Mouse (Mus musculus): ENCODE data around the gene Gas7.
A peak's percentile ranks its signal among the peaks of the same experiment; 100 is the strongest.

Gene Gas7

DNA sequence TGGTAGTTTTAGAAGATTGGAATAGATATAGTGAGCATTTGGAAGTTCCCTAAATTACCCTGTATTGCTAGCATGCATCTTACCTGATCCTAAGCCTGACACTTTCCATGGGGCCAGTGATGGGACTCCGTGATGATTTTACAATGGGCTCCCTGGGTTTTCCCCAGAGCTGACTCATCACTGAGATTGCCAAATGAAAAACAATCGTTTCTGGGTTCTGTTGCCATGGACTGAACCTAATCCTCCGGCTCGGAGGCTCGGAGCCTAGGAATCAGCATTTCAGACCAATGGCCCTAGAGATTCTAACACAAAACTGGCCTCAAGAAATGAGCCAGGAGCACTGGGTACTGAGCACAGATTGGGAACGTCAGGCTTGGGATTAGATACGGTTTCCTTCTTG lies 167.1 kb downstream of the Gas7 start:
- no peak for DNase-seq (ENCODE audit: low read depth, low spot score)

DNA sequence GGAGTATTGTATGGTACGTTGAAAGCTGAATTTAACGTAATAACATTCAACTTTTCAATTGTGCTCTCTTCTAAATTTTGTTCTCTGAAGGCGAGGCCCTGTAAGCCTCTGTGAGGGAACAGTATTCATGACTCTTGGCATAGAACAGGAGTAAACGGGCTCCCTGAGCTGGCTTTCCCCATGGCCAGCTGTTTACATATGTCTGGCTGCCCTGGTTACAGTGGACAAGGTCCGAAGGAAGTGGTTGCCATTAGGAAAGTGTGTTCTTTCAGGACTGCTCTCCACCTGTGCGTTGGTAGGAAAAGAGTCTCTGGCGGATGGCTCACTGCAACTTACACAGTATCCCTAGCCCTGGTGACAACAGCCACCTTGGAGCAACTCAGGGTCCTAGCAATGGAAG lies 171.9 kb downstream of the Gas7 start:
- DNase-seq (ENCODE audit: low read depth, low spot score): no peak

DNA sequence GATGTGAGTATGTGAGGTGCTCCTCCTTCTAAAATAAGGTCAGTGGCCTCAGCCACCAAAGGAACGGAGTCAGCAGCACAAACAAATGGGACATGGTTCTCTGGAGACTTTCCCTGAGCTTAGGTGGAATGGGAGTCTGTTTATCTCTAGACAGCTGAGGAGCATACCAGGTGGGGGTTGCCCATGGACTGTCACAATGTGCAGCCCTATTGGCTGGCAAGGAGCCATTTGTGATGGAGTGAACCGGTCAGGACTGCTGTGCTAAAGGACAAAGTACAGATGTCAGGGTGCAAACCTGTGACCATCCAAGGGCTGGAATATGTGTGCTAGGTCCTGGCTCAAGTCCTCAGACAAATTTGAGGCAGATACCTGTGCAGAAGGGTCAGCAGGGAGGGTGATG lies 173.3 kb downstream of the Gas7 start:
- no peak for DNase-seq (ENCODE audit: low read depth, low spot score)

DNA sequence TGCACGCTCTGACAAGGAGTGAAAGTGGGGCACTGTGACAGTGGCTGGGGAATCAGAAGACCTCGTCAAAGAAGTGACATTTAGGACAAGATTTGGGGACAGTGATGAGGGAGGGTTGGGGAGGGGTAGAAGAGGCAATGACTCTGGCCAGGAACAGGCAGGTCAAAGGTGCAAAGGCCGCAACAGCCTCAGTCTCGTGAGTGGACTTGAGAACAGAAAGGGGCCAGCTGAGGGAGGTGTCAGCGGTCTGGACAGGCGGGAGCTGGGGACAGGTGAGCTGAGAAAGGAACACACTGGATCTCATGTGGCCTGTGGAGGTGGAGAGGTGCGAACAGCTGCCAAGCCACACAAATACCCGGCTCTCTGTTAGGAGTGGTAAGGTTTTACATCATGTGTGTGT lies 177.7 kb downstream of the Gas7 start:
- DNase-seq (ENCODE audit: low read depth, low spot score): no peak

DNA sequence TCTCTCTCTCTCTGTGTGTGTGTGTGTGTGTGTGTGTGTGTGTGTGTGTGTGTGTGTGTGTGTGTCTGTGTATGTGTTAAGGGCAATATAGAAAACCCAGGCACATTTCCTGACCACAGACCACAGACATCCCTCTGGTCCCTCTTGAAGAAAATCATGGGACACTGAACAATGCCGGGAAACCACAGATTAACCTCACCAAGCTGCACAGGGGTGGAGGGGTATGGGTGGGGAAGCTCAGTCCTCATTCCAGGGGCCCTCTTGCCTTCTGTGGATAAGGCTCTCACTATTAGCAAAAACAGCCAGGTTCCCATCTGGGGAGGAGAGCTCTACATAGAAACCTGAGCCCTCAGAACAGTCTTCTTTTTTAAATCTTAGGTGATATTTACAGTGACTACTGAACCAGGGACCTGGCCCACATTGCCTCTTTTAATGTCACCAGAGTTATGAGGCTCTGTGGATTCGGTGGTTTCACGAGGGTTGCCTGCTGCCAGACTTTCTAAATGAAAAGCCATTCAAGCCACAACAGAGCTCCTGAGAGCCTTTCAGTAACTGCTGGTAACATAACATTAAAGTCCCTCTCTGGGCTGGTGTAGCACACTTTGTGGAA lies 178.5 kb downstream of the Gas7 start:
- DNase-seq (ENCODE audit: low read depth, low spot score): no peak

DNA sequence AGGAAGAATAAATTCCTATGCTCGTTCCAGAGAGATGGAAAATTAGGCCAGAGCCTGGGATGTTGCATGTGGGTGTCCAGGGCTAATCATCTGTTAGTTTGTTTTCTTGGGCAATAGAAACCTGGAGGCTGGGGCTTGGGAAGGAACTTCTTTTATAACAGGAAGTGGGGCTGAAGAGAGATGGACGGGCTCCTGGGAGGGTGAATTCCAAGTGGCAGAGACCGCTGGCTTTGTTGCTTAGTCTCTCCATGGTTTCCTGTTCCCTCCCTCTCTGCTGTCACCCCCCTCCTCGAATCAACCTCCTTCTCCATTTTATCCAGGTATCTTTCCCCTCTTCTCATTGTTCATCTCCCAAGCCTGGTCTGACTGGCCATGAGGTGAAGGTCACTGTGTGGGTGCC lies 181.0 kb downstream of the Gas7 start:
- no peak for DNase-seq (ENCODE audit: low read depth, low spot score)

DNA sequence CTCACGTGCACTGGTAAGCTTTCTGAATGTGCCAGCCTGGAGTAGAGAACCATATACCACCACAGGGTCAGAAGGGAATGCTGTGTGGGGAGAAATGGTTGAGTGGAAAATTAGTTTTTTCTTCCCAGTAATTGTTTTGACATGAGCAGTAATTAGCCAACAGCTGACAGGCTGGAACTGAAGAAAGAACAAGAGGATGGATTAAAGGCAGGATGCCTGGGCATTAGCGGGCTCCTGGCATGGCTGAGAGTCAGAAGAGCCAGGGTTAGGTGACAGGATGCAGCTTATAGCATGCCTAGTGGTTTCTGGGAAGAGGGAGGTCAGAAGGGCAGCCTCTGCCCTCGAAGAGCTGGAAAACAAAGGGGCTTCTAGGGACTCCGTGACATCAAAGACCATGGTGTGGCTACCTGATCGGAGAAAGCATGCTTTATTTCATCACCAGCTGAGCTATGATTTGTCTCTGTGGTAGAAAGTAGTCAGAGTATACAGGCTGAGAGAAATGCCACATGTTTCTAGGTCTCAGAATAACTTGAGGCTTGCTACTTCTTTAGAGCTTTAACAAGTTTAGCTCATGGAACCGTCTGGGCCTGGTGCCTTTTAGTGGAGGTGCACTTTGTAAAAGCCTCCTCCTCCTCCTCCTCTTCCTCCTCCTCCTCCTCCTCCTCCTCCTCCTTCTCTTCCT lies 181.8 kb downstream of the Gas7 start:
- DNase-seq (ENCODE audit: low read depth, low spot score): no peak

DNA sequence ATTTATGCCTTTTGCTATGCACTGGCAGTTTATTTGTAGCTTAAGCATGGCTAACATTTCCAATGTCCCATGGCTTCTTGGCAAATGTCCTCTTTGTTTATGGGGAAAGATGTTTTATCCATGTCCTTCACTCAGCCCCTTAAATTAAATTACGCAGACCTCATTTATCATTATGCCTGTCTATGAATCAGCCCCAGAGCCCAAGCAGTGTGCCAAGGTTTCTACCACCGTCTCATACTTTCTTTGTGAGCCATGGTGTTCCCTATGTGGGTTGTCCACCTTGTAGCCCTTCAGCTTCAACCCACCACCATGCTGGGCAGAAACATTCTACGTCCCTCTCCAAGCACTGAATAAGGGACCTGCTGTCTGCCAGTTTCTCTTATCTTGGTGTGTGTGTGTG lies 183.2 kb downstream of the Gas7 start:
- no peak for DNase-seq (ENCODE audit: low read depth, low spot score)

DNA sequence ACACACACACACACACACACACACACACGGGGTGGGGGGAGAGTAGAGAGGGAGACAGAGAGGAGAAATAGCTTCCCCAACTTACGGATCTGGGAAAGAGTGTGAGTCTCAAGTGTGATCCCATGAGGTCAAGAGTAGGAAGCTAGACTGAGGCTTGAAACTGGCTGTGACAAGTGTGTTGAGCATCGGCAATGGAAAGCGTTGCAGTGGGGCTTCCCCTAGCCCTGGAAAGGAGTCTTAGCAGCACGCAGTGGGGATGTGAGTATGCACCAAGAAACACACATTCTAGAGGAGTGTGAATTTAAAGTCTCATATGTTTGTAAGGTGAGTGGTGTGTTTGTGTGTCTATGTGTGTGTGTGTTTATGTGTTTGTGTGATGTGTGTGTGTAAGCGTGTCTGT lies 185.1 kb downstream of the Gas7 start:
- no peak for DNase-seq (ENCODE audit: low read depth, low spot score)

DNA sequence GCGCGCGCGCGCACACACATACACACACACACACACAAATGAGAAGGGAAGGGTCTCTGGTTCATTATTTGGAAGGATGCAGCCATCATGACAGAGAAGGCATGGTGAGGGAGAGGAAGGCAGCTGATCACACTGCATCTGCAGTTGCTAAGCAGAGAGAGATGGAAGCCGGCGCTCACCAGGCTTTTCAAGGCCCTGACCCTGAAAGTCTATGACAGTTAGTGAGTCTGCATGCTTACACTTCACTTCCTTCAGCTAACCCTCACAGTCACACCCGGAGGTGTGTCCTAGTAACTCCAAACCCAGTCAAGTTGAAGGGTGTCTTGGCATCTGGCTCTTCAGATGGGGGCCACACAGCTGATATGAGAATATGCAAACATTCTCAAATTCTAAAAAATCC lies 187.2 kb downstream of the Gas7 start:
- DNase-seq (ENCODE audit: low read depth, low spot score): no peak

DNA sequence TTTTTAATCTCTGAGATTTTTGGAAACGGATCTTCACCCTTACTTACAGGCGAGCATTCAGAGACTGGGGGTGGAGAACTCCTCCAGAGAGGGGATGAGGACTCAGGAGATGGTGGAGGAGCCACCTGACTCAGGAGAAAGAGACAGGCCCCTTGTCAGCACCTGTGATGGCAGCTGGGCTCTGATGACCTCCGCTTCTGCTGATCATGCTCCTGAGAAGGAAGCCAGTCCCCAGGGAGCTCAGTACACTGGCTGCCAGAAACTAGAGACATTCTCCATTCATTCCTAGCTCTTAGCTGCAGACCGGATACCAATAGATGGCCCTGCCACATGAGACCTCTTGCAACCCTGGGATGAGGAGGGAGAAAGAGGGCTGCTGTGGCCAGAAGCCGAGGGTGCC lies 187.6 kb downstream of the Gas7 start:
- DNase-seq (ENCODE audit: low read depth, low spot score): no peak

DNA sequence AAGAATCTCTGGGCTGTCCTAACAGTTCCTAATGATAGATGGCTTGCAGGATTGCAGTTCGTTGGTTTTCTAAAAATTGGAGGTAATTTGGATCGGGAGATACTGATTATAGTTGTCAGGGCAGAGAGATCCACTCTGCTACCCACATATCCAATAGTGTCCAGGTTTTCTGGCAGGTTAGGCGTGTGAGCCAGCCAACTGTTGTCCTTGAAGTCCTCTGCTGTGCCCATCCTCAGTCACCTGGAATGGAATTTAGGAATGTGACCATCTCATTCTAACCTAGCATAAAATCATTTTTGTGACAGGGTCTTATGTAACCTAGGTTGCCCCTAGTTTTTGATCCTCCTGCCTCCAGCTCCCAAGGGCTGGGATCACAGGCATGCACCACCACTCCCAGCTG lies 188.2 kb downstream of the Gas7 start:
- no peak for DNase-seq (ENCODE audit: low read depth, low spot score)

DNA sequence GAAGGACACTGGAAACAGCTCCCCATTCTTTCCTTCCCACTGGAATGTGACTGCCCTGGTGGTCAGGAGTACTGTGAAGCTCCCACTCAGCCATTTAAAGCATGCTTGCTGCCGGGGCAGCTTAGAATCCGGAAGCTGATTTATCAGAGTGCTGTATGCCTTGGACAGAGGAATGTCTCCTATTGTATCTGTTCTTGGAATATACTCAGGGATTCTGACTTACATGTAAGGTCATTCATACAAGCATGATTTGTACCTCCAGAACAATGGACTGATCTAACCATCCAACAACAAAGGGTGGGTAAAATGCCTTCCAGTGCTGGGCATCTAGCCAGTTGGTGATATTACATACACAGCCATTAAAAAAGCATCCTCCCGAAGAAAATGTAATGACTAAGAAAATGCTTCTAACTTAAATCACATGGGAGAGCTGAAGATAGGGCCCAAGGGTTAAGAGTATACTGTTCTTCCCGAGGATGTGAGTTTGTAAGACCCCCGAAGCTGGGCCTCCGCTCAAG lies 189.5 kb downstream of the Gas7 start:
- no peak for DNase-seq (ENCODE audit: low read depth, low spot score)

DNA sequence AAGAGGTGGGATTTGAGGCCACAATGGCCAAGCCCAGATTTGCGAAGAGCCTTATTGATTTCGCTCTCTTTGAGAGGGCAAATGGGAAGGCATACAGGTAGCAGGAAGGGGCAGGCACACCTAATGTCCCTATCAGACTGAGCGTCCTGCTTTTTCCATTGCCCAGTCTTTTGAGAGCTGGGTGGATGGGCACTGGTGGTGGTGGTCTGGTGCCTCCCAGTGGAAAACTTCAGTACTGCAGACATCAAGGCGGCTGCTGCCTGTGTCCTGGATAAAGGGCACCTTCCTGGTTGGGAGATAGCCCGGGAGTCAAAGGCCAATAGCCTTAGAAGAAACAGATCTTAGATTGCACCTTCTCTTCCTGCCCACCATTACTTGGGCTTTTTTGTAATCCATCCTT lies 192.5 kb downstream of the Gas7 start:
- peak; percentile 56 for DNase-seq (ENCODE audit: low read depth, low spot score)

DNA sequence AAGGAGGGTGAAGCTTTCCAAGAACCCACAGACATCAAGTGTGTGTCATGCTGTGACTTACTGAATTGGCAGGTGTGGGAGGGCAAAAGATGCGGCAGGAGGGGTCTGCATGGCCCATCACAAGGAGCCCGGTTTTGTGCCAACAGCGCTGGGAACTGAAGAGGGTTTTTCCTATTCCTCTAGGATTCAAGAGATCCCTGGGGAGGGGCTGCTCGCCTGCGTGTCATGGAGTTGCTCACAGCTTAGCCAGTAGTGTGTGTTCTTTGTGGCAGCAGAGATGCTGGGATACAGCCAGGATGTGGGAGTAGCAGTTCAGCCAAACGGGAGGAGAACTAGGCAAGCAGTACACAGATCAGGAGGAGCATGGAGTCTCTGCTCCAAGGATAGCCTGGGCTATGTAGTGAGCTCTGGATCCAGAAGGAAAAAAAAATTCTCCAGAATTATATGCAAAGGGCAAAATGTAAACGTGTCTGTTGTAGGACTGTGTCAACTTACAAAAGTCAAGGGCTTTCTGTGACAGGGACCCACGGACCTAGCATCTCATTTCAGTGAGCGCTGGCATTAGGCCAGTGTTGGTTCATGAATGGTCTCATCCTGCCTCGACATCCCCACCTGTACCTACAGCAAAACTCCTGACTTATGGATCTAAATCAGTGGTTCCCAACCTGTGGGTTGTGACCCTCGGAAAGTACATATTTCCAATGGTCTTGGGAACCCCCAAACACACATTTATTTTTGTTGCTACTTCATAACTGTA lies 193.6 kb downstream of the Gas7 start:
- DNase-seq (ENCODE audit: low read depth, low spot score): no peak

DNA sequence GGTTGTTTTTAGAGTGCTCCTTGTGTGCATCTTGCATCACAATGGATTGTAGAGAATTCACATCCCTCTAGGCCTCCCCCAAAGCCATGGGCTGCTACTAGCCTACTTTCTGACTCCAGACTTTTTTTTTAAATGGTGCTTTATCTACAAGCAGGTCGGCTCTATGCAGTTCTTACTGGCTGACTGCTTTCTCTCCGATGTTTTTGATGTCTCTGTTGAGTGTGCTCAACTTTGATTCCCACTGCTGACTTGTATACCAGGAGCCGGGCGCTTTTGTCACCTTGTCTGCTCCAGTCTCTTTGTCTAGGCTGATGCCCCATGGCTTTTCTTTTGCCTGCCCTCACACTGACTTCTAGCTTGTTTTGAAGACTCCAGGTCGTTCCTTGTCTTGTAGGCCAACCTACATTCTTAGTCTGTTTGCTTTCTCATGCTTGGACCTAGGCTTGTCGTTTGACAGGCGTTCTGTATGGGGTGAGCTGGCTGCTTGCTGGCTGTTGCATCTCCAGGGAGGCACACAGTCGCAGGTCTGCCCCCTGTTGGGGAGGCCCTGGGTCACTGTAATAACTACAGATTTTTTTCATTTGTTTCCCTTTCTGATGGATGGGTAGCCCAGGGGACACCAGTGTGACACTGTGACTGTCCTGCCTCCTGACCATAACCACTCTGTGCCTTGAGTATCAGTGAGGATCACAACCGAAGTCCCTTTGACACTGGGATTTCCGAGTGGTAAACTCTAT lies 194.9 kb downstream of the Gas7 start:
- DNase-seq (ENCODE audit: low read depth, low spot score): no peak

DNA sequence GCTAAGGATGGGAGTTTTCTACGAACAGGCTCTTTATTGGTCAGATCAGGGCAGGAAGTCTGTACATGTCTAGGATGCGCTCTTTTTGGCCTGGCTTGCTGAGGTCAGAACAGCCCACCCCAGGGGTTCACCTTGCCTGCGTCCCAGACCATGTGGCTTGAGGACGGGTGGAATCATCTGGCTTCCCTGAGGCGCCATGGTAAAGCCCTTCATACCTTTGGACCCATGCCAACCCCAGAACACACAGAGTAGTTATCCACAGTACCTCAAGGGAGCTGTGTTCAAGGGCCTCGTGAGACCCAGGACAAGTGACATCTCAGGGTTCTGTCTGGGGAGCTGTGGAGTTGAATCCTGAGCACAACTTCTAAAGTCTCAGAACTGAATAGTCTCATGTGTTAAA lies 196.5 kb downstream of the Gas7 start:
- no peak for DNase-seq (ENCODE audit: low read depth, low spot score)

DNA sequence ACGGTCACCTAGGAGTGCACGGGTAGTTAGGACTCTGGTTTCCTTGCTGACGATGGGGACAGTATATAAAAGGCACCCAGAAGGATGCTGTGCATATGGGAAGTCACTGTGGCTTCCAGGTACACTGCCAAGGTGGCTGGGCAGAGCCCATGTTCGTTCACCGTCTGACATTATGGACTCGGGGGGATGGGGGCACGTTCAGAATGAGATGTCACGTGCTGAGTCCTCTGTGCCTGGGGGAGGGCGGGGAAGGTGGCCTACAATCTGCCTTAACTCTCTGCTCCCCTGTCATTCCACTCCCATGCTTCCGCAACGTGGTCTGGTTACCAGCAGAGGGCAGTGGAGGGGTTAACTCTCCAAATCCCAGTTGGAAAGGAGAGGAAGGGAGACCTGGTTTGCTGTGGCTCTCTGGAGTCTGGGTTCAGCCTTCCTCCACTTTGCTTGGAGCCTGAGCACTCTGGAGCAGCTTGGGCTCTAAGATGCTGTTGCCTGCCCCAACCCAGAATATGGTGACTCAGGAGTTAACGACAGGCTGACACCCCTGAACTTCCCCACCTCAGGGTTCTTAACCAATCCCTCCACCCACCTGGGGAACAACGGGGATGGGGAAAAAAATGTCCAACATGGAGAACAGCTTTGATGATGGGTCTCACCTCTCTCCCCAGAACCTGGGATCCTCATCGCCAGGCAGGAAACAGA lies 197.1 kb downstream of the Gas7 start:
- peak; percentile 35 for DNase-seq (ENCODE audit: low read depth, low spot score)

DNA sequence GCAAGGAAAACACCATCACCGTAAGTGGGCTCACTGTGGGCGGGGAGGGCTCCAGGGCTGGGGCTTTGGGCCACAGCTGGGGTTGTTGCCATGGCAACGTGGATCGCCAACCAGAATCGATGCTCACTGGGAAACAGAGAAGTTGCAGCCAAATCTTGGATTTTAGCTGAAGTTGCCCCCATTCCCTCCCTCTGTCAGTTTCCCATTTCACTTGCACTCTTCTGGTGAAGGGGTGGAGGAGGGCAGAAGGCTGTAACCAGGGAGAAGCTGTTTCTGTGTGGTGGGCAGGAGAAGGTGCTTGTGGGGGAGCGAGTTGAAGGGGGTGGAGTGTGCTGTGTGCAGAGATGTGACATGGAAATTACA lies 197.6 kb downstream of the Gas7 start:
- no peak for DNase-seq (ENCODE audit: low read depth, low spot score)

DNA sequence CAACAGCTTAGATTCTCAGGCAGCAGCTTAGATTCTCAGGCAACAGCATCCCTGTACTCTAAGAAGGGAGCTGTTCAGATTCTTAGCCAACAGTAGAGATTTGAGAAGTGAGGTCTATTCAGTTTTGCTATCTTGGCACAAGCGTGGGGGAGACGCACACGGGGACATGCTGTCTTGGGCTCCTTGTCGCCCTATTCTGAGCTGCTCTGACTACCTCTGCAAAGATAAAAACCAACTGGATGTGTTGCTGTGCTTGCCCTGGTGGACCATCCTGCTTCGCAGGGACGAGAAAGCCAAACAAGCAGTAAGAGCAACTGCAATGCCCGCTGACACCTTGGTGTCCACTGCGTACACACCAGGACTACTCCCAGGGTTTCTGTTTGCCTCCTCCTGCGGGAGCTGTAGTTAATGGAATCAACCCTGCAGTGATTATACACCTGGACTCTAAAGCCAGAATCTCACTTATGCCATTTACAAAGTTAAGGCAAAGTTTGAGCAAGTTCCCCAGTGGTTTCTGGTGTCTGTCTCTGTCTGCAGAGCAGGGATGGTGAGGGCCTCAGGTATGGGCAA lies 198.4 kb downstream of the Gas7 start:
- no peak for DNase-seq (ENCODE audit: low read depth, low spot score)

DNA sequence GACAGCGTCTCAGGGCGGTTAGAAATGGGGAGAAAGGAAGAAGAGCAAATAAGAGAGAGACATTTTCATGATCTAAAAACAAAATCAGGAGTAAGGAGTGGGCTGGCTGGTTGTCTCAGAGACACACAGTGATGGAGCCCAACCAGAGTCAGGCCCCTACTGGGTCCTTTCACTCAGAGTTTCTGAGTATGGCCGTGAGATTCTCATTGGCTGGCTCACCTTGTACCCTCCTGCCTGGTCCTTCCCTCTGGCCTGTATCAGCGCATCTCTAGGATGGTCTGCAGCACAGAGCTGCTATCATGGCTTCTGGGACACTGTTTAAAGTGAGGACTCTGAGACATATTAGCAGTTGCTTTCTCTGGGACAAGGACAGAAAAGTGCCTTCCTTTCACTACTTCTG lies 199.3 kb downstream of the Gas7 start:
- DNase-seq (ENCODE audit: low read depth, low spot score): no peak

Data from embryo, embryonic 11.5 days (tissue).